Mouse (Mus musculus): ENCODE data around the gene Pet117.
"Not testable (repeated sequence)": the region's sequence is repeated elsewhere in the genome, so short reads cannot be mapped to it uniquely, and the experiment has no call there.

Gene Pet117

GRCm38 (mm10) chr2:144368400-144369019 lies at the start of gene Pet117, which contains the start of gene Kat14:
Pet117 (plus strand) TSS chr2:144368996.
Kat14 (plus strand) TSS chr2:144368983.
- peak; percentile 97 to 98 for DNase-seq

GRCm38 (mm10) chr2:144324218-144324617 lies 44.6 kb upstream of the Pet117 start:
- no peak for DNase-seq

- DNase-seq: no peak
Observed at GRCm38 (mm10) chr2:144329451-144329850, 39.3 kb upstream of the Pet117 start.

- DNase-seq: no peak
Observed at GRCm38 (mm10) chr2:144329937-144330336, 38.9 kb upstream of the Pet117 start.

GRCm38 (mm10) chr2:144330352-144330959 lies 38.3 kb upstream of the Pet117 start:
- DNase-seq: no peak

GRCm38 (mm10) chr2:144330960-144331371 lies 37.8 kb upstream of the Pet117 start:
- DNase-seq: peak; percentile 41 to 67

- DNase-seq: peak; percentile 70 to 82
Observed at GRCm38 (mm10) chr2:144331401-144332302, 37.1 kb upstream of the Pet117 start, which contains the start of gene Ovol2. Ovol2 (minus strand) TSS chr2:144332146.

- no peak for DNase-seq
Observed at GRCm38 (mm10) chr2:144332486-144332885, 36.3 kb upstream of the Pet117 start.

GRCm38 (mm10) chr2:144333138-144333842 lies 35.5 kb upstream of the Pet117 start:
- peak in 1 of 2 experiments; percentile 26 for DNase-seq

- no peak for DNase-seq
Observed at GRCm38 (mm10) chr2:144337230-144337629, 31.6 kb upstream of the Pet117 start.

- no peak for DNase-seq
Observed at GRCm38 (mm10) chr2:144337701-144338100, 31.1 kb upstream of the Pet117 start.

- DNase-seq: not testable (repeated sequence)
Observed at GRCm38 (mm10) chr2:144338149-144338548, 30.6 kb upstream of the Pet117 start.

GRCm38 (mm10) chr2:144343158-144343557 lies 25.6 kb upstream of the Pet117 start:
- DNase-seq: no peak

GRCm38 (mm10) chr2:144348525-144348924 lies 20.3 kb upstream of the Pet117 start:
- DNase-seq: no peak

- no peak for DNase-seq
Observed at GRCm38 (mm10) chr2:144352843-144353242, 16.0 kb upstream of the Pet117 start.

- DNase-seq: no peak
Observed at GRCm38 (mm10) chr2:144369020-144369421, 225 bp downstream of the Pet117 start.

GRCm38 (mm10) chr2:144369511-144369910 lies 715 bp downstream of the Pet117 start:
- no peak for DNase-seq

GRCm38 (mm10) chr2:144371566-144371965 lies 2.8 kb downstream of the Pet117 start:
- DNase-seq: no peak

- DNase-seq: no peak
Observed at GRCm38 (mm10) chr2:144373063-144373462, 4.3 kb downstream of the Pet117 start.

GRCm38 (mm10) chr2:144375063-144375703 lies 6.4 kb downstream of the Pet117 start:
- DNase-seq: peak in 1 of 2 experiments; percentile 31

GRCm38 (mm10) chr2:144381293-144381692 lies 12.5 kb downstream of the Pet117 start:
- no peak for DNase-seq

GRCm38 (mm10) chr2:144381741-144382140 lies 12.9 kb downstream of the Pet117 start:
- no peak for DNase-seq

Data from lung, postnatal 4 days (tissue).